Mouse (Mus musculus): ENCODE measurements at regions not wholly inside any gene's neighbourhood (a gene's known extent, or its start where the extent isn't known, plus 50 kb on each side); places are given as distances from the start of the nearest gene placed in this dataset.

DNA sequence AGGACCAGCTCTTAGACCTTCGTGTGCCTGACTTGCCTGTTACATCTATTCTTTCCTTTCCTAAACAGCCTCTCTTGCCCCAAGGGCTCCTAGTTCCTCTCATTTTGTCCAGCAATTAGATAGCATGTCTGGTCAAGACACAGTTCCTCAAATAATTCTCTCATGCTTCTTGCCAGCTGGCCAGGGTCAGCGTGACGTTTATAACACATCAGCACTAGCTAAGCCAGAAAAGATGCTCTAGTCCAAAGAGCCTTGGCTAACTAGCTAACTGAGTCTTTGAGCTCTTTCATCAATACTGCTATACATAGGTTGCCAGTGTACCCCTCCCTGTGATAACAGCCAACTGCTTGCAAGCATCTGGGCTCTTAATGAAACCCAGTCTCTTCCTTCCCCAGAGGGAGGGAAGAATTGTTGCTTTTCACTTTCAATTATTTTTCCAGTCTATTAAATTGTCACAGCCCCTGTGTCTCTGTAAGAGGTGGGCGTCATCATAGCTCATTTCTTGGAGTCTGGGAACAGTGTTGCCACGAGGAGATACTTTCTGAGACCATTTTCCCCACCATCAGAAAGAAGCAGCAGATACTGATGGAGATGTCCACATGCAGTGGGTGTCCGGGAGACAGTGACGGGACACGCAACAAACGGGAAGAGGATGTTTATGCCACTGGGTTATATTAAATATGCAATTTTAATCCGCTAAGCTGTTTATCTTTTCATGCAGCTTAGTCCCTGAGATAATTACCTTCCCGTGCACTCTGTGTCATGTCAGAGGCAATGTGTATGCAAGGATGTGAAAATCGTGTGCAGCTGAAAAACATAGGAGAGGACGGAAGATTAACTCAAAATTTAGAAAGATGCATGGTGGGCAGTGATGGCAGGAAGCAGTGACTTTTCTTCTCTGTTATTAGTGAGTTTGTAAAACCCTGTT is 250.1 kb upstream of the Nmur2 start:
- no peak for ATAC-seq (ENCODE audit: poor library complexity, severe bottlenecking)

GRCm38 (mm10) chr11:56285575-56286260 is 244.9 kb upstream of the Nmur2 start:
- no peak for ATAC-seq (ENCODE audit: poor library complexity, severe bottlenecking)

DNA sequence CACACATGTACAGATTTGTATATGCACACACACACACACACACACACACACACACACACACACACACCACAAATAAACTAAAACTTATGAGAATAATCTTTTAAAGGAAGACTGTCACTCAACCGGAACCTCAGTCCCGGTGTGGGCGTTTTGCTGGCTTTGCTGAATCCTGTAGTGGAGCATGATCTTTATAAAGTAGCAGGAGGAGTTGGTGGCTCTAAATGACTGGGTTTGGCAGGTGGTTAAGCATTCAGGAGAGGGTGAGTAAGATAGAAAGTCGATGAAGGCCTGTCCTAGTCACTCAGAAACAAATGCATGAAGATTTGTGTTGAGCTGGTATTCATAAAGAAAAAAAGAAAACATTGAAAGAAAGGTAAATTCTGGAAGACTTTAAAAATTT is 240.4 kb upstream of the Nmur2 start:
- ATAC-seq (ENCODE audit: poor library complexity, severe bottlenecking): no peak

GRCm38 (mm10) chr11:56280216-56280615 is 239.4 kb upstream of the Nmur2 start:
- ATAC-seq (ENCODE audit: poor library complexity, severe bottlenecking): no peak

DNA sequence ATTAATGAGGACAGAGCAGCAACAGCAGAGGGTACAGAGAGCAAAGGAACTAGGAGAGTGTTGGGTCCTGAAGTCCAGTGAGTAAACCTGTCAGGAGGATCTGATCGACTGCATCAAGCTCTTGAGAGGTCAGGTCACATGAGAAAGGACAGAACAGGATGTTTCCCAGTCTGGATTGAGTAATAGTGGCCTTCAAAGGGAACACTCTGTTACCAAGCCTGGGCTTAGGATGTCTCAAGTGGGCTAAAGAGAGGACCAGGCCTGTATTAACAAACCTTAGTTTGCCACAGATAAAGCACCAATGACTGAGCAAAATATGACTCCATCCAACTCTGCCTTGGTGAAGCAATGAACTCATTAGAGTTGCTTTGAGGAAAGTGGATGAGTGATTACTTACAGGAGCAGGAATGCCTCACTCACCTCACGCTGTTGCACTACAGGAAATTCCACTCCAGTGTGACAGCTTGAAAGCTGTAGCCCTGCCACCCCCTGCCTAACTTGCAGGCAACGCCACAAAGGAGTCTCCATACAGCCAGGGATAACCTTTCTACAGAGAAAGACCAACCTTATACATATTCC is 229.2 kb upstream of the Nmur2 start:
- no peak for ATAC-seq (ENCODE audit: poor library complexity, severe bottlenecking)

DNA sequence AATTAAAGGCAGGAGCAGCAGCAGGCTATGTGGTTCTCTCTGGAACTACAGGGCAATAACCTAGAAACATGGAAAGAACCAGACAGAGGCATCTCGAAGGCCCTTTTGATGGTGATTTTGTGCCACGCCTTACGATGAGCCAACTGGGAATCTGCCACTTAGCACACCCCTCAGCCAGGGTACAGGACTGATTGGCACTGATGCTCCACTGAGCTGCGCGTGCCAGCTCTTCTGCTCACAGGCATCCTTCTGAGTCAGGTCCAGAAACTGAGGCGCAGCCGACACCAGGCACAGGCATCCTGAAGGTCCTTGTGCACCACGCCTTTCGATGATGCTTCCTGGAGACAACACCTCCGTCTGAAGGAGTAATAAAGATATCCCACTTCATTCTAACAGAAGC is 221.9 kb upstream of the Nmur2 start:
- no peak for ATAC-seq (ENCODE audit: poor library complexity, severe bottlenecking)

DNA sequence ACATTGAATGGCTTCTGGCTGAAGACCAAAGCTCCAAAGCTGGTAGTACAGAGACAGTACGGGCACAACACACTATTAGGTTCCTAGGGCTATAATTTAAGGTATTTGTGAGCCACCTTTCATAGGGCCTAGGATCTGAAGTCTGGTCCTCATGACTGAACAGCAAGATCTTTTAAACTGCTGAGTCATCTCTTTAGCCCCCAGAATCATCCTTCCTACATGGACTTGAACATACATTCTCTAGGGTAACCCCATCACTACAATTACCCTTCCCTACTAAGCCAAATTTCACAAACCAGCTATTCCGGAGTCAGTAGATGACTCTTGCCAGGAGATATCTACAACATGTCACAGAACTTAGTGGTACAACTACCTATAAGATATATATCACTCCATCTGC is 215.5 kb upstream of the Nmur2 start:
- no peak for ATAC-seq (ENCODE audit: poor library complexity, severe bottlenecking)

DNA sequence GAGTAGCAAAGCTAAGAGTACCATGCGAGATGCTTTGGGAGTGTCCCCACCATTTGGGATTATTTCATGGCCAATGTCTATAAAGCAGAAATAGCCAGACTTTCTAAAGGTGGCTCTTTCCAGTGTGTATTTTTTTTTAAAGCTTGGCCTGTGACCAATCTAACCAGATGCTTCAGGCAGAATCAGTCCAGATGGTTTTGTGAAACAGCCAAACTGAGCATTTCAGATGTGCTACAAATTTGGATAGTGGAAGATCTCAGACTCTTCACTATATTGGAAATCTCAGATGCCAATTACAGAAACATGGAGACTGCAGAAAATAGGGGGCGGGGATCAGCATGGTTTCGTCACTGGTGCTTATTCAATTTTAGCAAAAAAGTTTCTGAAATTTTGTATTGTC is 213.6 kb upstream of the Nmur2 start:
- ATAC-seq (ENCODE audit: poor library complexity, severe bottlenecking): no peak

- no peak for ATAC-seq (ENCODE audit: poor library complexity, severe bottlenecking)
These were observed 206.6 kb upstream of the Nmur2 start for GRCm38 (mm10) chr11:56247333-56247823.

GRCm38 (mm10) chr11:56246549-56247332 is 205.9 kb upstream of the Nmur2 start:
- no peak for ATAC-seq (ENCODE audit: poor library complexity, severe bottlenecking)

- ATAC-seq (ENCODE audit: poor library complexity, severe bottlenecking): no peak
These were observed 204.1 kb upstream of the Nmur2 start for GRCm38 (mm10) chr11:56244951-56245350.

DNA sequence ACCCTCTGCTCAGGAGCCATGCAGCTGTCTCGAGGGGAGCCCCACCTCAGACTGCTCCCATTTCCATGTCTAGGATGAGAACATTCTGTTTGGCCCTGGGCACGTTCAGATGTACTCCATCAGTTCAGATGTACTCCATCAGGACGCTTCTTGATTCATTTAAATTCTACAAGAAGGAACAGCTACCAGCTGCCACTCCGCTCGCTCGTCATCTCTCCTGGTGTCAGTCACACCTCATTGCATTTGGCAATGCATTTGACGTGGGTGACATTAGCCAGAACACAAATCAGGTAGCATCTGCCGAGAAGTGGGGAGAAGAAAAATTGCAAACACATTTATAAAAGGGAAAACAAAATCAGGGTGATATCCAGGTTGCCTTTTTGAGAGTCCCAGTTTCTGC is 202.6 kb upstream of the Nmur2 start:
- no peak for ATAC-seq (ENCODE audit: poor library complexity, severe bottlenecking)

DNA sequence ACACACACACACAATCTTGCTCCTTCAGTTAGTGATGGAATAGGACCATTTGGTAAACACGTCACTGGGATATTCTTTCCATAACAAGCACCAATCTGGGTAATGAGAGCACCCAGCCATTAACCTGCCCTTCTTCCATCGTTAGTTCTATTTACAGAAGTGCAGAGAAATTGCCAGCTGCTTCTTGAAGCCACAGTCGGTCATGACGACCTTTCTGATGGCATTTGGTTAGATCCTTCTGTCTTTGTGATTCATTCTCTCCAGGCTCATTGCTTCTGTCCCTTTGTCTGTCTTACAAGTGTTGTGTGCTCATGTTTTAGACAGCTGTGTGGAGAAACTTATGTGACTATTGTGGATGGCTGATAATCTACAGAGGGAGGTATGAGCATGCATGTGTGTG is 197.9 kb upstream of the Nmur2 start:
- ATAC-seq (ENCODE audit: poor library complexity, severe bottlenecking): no peak

DNA sequence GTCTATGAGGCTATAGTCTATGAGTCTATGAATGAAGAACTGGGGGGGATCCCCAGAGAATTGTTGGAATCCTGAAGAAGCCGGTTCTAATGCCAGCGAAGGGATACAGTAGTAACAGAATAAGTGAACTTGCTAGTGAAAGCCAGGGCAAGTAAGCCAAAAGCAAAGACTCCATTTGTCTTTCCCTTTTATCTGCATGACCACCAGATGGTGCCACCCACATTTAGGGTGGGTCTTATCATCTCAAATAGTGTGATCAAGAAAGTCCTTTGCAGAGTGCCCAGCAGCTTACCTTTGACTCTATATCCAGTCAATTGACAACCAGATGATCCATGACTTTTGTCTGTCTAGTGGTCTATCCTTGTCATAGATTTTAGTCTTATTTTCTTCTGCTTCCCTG is 184.2 kb upstream of the Nmur2 start:
- ATAC-seq (ENCODE audit: poor library complexity, severe bottlenecking): no peak

DNA sequence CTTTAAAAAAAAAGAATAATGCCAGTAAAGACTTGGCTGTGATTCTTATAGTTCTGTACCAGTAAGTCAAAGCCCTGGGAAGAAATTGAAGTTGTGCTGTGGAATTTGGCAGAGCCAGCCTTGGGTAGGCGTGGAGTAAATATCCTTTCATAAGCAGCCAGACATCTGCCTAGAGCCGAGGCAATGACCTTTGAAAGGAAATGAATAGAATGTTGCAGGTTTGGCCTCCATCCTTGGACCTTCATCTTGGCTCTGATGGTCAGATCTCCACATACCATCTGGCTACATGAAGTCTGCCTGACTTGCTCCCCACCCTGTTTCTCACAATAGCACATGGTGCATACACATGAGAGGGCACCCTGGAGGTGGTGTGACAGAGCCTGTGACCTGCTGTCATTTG is 174.9 kb upstream of the Nmur2 start:
- no peak for ATAC-seq (ENCODE audit: poor library complexity, severe bottlenecking)

DNA sequence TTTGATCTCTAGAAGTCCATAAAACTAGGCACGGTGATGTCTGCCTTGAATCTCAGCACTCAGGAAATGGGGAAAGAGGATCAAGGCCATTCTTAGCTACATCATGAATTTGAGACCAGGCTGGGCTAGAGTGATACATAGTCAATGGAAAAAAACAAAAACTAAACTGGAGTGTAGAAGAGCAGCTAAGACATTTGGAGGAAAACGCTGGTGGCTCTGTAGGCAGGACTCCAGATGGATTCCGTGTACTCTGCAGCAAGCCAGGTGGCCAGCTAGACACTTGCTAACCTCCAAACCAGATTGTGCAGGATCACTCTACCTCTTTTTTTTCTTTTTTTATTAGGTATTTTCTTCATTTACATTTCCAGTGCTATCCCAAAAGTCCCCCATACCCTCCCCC is 161.0 kb upstream of the Nmur2 start:
- no peak for ATAC-seq (ENCODE audit: poor library complexity, severe bottlenecking)

GRCm38 (mm10) chr11:56195316-56195715 is 154.5 kb upstream of the Nmur2 start:
- no peak for ATAC-seq (ENCODE audit: poor library complexity, severe bottlenecking)

DNA sequence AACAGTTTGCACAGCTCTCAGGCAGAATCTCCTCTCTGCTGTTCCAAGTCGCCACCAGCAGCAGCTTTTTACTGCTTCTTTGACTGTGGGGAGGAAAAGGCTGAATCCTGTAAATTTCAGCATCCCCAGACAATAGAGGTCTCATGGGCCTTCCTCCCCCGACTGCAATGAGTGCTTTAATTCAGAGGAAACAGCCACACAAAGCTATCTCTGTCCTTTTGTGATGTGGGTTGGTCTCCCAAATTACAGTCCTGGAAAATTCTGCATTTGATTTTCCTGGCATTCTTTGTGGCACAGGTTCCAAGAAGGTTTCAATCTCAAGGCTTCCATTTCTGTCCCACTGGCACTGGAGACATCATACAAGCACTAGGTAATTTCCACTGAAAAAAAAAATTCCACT is 152.6 kb upstream of the Nmur2 start:
- ATAC-seq (ENCODE audit: poor library complexity, severe bottlenecking): no peak

DNA sequence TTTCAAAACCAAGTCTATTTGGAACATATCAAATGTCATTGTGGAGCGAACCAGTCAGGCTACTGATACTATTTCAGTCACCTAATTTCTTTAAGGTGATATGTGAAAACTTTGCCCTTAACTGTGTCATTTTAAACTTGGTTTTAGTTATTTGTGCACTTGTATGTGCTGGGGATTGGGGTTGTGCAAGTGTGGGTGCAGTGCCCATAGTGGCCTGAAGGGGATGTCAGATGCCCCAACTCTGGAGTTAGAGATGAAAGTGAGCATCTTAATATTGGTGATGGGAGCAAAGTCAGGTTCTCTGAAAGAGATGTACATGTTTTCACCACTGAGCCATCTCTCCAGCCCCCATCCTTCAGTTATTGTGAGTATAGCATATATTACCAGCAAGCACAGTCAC is 133.1 kb upstream of the Nmur2 start:
- ATAC-seq (ENCODE audit: poor library complexity, severe bottlenecking): no peak

GRCm38 (mm10) chr11:56173246-56173645 is 132.4 kb upstream of the Nmur2 start:
- no peak for ATAC-seq (ENCODE audit: poor library complexity, severe bottlenecking)

GRCm38 (mm10) chr11:56169576-56169975 is 128.8 kb upstream of the Nmur2 start:
- no peak for ATAC-seq (ENCODE audit: poor library complexity, severe bottlenecking)

Data from megakaryocyte, adult 5-6 weeks (primary cell).